Mouse (Mus musculus) limb, embryonic 14.5 days (tissue): Measurements from ENCODE around the gene Ranbp10. TPM values are rescaled to one million over a fixed set of nuclear protein-coding genes. Genes with fewer than 3 reads are reported as not detected.
A peak's percentile ranks its signal among the peaks of the same experiment; 100 is the strongest.
"Not testable (repeated sequence)": the region's sequence is repeated elsewhere in the genome, so short reads cannot be mapped to it uniquely, and the experiment has no call there.

Experiments used
- ATAC-seq: fragments of 200-750 bp; cut with Nextera tagmentation; 2 replicates; pipeline ENCODE4 v1.8.0; 2017; ENCODE audit warnings: low read depth, moderate number of reproducible peaks, moderate TSS enrichment; ENCODE audit not compliant: low FRiP score
- DNase-seq: peaks from one replicate; pipeline ENCODE4 v3.0.0-alpha.2; 2015; ENCODE audit warnings: low spot score
- H3K27ac ChIP-seq: fragments of 300-500 bp; sonication (generic); replicated peaks from 2 replicates; pipeline ENCODE4 v1.5.1; 2014; ENCODE audit warnings: low read depth, mild to moderate bottlenecking, low read length, moderate library complexity, mixed read lengths
- H3K27me3 ChIP-seq: fragments of 300-500 bp; sonication (generic); 2 replicates; pipeline ENCODE4 v1.6.1; 2014; ENCODE audit warnings: low read length, mixed read lengths; ENCODE audit not compliant: control insufficient read depth, insufficient read depth
- H3K36me3 ChIP-seq: fragments of 300-500 bp; sonication (generic); 2 replicates; pipeline ENCODE4 v1.6.1; 2014; ENCODE audit warnings: mild to moderate bottlenecking, low read length, moderate library complexity, mixed read lengths; ENCODE audit not compliant: control insufficient read depth, insufficient read depth
- H3K4me1 ChIP-seq: fragments of 300-500 bp; sonication (generic); 2 replicates; pipeline ENCODE4 v1.6.1; 2014; ENCODE audit warnings: antibody characterized with exemption, low read length, mixed read lengths; ENCODE audit not compliant: control insufficient read depth, insufficient read depth
- H3K4me2 ChIP-seq: fragments of 300-500 bp; sonication (generic); replicated peaks from 2 replicates; pipeline ENCODE4 v1.6.1; 2014; ENCODE audit warnings: low read depth, mild to moderate bottlenecking, low read length, moderate library complexity; ENCODE audit not compliant: severe bottlenecking
- H3K4me3 ChIP-seq: fragments of 300-500 bp; sonication (generic); replicated peaks from 2 replicates; pipeline ENCODE4 v1.5.1; 2014; ENCODE audit warnings: low read length
- H3K9ac ChIP-seq: fragments of 300-500 bp; sonication (generic); 2 replicates; pipeline ENCODE4 v1.6.1; 2014; ENCODE audit warnings: mild to moderate bottlenecking, low read depth, low read length, moderate library complexity; ENCODE audit not compliant: severe bottlenecking
- H3K9me3 ChIP-seq: fragments of 300-500 bp; sonication (generic); 2 replicates; pipeline ENCODE4 v1.6.1; 2016; ENCODE audit warnings: low read length; ENCODE audit not compliant: control insufficient read depth
- POLR2A ChIP-seq: fragments of 200-500 bp; IDR thresholded peaks from 2 replicates; pipeline ENCODE4 v1.8.0; 2012; ENCODE audit warnings: inconsistent platforms, mild to moderate bottlenecking, moderate library complexity, borderline replicate concordance; ENCODE audit not compliant: insufficient read depth, insufficient read length; ENCODE audit errors: extremely low read depth
- WGBS: fragments of 180-500 bp; shearing (Covaris S2); extraction: QIAGEN DNeasy Blood & Tissue Kit; methylation state at CpG from one replicate; pipeline ENCODE4 v1.1.7; 2014; 5-methylcytosine and 5-hydroxymethylcytosine counted together
- polyA plus RNA-seq, 2 experiments: library from polyadenylated mRNA; depleted of rRNA in 1 of 2; stranded (reverse) in 1 of 2; unstranded in 1 of 2; fragments of >200 nt; fragmentation: Nextera tagmentation in 1 of 2; extraction: Ambion mirVana in 1 of 2; gene quantifications; 2 replicates each; pipeline versions ENCODE4 v1.2.1 to v1.2.3; 2012 to 2014

The Ranbp10 gene
- polyA plus RNA-seq, 2 experiments, result 12.2 to 31.3 TPM

DNA sequence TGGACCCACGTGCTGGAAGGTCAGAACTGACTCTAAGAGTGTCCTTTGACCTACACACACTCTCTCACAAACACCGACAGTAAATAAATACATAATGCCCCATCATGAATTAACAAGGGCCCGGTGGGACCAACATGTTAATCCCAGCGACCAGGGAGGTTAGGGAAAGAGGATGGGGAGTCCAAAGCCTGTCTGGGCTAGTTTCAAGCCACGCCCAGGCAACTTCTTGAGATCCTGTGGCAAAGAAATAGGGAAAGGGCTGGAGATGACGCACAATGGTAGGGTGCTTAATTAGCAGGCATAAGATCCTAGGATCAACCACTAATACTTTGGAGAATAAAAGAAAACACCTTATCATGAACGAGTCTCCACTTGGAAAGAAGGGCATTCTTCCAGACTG, 23.5 kb upstream of the Ranbp10 start:
- no peak for TF ChIP-seq POLR2A
- DNase-seq (no peak), ATAC-seq (no peak)
- Histone ChIP-seq H3K4me1 (peaks cover 6% of the 10 kb centered on the region; the same call in 1 of the 2 replicates), H3K27ac (no peak overlapping the region), H3K27me3 (no peaks in the 10 kb centered on the region), H3K4me3 (no peak overlapping the region; the same call in 1 of the 2 replicates), H3K4me2 (peak overlapping the region; percentile 33), H3K9me3 (no peaks in the 10 kb centered on the region), H3K9ac (0 out of 2 replicates have a peak overlapping the region, but pooled peaks have one; percentile 6), H3K36me3 (peaks cover 36% of the 10 kb centered on the region)
- 77% methylated on average over 7 of the region's 7 CpGs for WGBS

DNA sequence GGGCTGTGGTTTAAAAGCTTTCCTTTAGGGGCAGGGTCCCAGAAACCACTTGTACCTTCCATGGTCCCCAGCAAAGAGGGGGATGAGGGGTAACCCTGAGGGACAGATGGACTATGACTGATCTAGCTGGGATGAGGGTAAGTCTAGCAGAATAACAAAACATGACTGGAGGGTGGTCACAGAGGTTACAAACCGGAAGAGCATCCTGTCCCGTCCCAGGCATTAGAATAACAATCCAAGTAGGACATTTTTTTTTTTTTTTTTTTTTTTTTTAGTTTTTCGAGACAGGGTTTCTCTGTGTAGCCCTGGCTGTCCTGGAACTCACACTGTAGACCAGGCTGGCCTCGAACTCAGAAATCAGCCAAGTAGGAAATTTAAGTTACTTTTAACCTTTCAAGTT, 22.9 kb upstream of the Ranbp10 start:
- Histone ChIP-seq H3K36me3 (peaks cover 42% of the 10 kb centered on the region), H3K9me3 (no peaks in the 10 kb centered on the region), H3K27ac (no peak overlapping the region), H3K9ac (no peak overlapping the region), H3K4me1 (peaks cover 6% of the 10 kb centered on the region; the same call in 1 of the 2 replicates), H3K4me3 (no peak overlapping the region), H3K4me2 (no peak overlapping the region), H3K27me3 (no peaks in the 10 kb centered on the region)
- WGBS, result 88% methylated on average over 4 of the region's 4 CpGs
- DNase-seq, result no peak
- no peak for TF ChIP-seq POLR2A
- ATAC-seq, result no peak

DNA sequence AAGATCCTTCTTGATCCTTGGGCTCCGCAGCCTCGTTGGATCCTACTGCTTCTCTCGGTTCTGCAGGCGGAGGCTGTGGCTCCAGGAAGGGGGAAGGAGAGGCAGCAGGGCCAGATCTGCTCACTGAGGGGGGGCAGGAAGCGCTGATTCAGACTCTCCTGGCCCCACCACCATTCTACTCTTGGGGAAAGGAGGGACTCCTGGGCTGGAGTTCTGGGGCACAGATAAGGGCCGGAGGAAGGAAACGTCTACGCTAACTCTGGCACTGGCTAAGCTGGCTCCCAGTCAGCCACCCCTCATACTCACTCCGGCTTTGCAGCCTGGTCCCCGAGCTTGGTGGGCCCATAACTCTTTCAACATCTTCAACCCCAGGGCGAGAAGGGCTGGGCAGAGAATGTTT, 19.5 kb upstream of the Ranbp10 start:
- Histone ChIP-seq H3K9ac (no peak overlapping the region), H3K27ac (no peak overlapping the region), H3K27me3 (no peaks in the 10 kb centered on the region), H3K9me3 (no peaks in the 10 kb centered on the region), H3K36me3 (peaks cover 60% of the 10 kb centered on the region), H3K4me1 (peaks cover 6% of the 10 kb centered on the region; the same call in 1 of the 2 replicates), H3K4me2 (no peak overlapping the region), H3K4me3 (no peak overlapping the region)
- no peak for ATAC-seq
- TF ChIP-seq POLR2A, result no peak
- 86% methylated on average over 10 of the region's 11 CpGs for WGBS
- no peak for DNase-seq

DNA sequence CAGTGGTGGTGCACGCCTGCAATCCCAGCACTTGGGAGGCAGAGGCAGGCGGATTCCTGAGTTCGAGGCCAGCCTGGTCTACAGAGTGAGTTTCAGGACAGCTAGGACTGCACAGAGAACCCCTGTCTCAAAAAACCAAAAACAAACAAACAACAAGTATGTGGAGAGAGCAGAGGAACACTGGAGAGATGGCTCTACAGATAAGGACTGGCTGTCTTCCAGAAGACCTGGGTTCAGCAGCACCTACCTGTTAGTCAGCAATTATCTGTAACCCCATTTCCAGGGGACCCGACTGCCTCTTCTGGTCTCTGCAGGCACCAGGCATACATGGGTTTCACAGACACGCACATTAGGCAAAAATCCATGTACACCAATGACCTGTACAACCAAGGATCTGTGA, 12.1 kb upstream of the Ranbp10 start:
- no peak for DNase-seq
- no peaks in the 10 kb centered on the region for H3K9me3 ChIP-seq
- H3K4me1 ChIP-seq, result no peaks in the 10 kb centered on the region
- H3K36me3 ChIP-seq, result peaks cover 11% of the 10 kb centered on the region
- no peak overlapping the region for H3K4me3 ChIP-seq
- TF ChIP-seq POLR2A, result no peak
- no peak overlapping the region for H3K4me2 ChIP-seq
- ATAC-seq, result no peak
- no peaks in the 10 kb centered on the region for H3K27me3 ChIP-seq
- H3K27ac ChIP-seq, result no peak overlapping the region
- no peak overlapping the region for H3K9ac ChIP-seq
- WGBS, result 80% methylated on average over 5 of the region's 5 CpGs

DNA sequence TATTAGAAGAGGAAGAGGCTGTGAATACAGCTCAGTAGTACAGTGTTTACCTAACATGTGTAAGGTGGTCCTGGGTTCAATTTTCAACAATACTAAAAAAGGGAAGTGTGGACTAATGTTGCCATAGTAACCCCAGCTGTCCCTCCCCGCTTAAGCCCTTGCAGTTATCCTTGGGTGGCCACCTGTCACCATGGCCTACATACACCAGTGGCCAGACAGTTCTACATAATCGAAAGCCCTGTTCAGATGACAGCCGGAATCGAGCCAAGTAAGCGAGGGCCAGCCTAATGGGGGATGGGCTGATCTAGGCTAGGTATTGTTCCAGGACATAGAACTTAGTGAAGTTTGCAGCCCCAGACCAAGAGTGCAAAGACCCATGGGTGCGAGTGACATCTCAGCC, 9.8 kb upstream of the Ranbp10 start:
- Histone ChIP-seq H3K36me3 (no peaks in the 10 kb centered on the region), H3K4me2 (no peak overlapping the region), H3K9ac (no peak overlapping the region), H3K4me3 (no peak overlapping the region), H3K27ac (no peak overlapping the region), H3K9me3 (no peaks in the 10 kb centered on the region), H3K4me1 (no peaks in the 10 kb centered on the region), H3K27me3 (no peaks in the 10 kb centered on the region)
- WGBS, result 82% methylated on average over 6 of the region's 6 CpGs
- ATAC-seq (no peak; the same call in 1 of the 2 replicates), DNase-seq (no peak)
- no peak for TF ChIP-seq POLR2A

DNA sequence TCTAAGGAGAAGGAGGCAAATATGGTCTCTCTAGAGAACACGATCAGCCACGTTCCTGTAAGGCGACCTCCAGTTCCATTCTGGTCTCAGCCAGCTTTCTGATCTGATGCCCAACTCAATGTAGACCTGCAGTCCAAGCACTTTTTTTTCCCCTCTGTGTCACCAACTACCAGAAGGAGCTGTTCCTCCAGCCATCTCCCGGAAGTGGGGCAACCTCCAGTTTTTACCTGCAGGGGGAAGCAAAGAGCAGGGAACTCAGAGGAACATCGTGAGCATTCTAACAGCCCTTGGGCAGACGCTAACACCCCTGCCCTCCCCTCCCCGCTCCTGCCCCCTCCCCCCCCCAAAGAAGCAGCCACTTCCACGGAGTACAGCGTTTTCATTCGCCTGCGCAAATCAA, 8.2 kb upstream of the Ranbp10 start:
- no peak for DNase-seq
- Histone ChIP-seq H3K9ac (no peak overlapping the region), H3K36me3 (no peaks in the 10 kb centered on the region), H3K9me3 (no peaks in the 10 kb centered on the region), H3K4me2 (no peak overlapping the region), H3K4me3 (no peak overlapping the region), H3K27ac (no peak overlapping the region), H3K4me1 (no peaks in the 10 kb centered on the region), H3K27me3 (no peaks in the 10 kb centered on the region)
- WGBS, result 25% methylated on average over 11 of the region's 11 CpGs
- no peak for TF ChIP-seq POLR2A
- no peak for ATAC-seq

DNA sequence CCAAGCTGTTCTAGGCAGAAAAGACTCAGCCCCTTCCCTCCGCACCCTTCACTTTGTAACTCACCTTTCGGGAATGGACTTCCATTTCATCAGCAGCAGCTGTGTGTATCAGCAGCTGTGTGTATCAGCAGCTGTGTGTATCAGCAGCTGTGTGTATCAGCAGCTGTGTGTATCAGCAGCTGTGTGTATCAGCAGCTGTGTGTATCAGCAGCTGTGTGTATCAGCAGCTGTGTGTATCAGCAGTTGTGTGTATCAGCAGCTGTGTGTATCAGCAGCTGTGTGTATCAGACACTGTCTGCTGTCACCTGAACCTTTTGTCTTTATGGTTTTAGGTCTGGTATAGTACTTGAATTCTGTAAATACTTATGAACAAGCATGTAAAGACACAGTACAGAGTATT, 6.6 kb upstream of the Ranbp10 start:
- not testable (repeated sequence) for DNase-seq, H3K27ac ChIP-seq, H3K27me3 ChIP-seq, H3K4me2 ChIP-seq, H3K9ac ChIP-seq, H3K9me3 ChIP-seq, ATAC-seq, H3K4me3 ChIP-seq, H3K4me1 ChIP-seq, H3K36me3 ChIP-seq
- WGBS, result 72% methylated on average over 2 of the region's 2 CpGs
